Mouse (Mus musculus): ENCODE results near the gene Klhdc8a. TPM values are rescaled to one million over a fixed set of nuclear protein-coding genes. Genes with fewer than 3 reads are reported as not detected.
"Not testable (repeated sequence)": the region's sequence is repeated elsewhere in the genome, so short reads cannot be mapped to it uniquely, and the experiment has no call there.

Klhdc8a gene
- polyA plus RNA-seq, 1 experiment, result 29.6 TPM

- H3K27ac ChIP-seq (ENCODE audit: insufficient read depth, low read length), result no peak overlapping the region
- no peak for DNase-seq
- no peak overlapping the region for H3K4me3 ChIP-seq (replicated peaks; ENCODE audit: insufficient read depth, low read depth, low read length)
- no peaks in the 10 kb centered on the region for H3K27me3 ChIP-seq (ENCODE audit: control insufficient read depth, insufficient read depth, low read length)
- no peaks in the 10 kb centered on the region for H3K4me1 ChIP-seq (ENCODE audit: control insufficient read depth, insufficient read depth, low read length)
- WGBS, result 66% methylated on average over 8 of the region's 8 CpGs
- TF ChIP-seq CTCF (IDR thresholded peaks at IDR 0.05; ENCODE audit: borderline replicate concordance, insufficient read depth, low read depth, low read length), result no peak
- no peak for TF ChIP-seq POLR2A (IDR thresholded peaks at IDR 0.05; ENCODE audit: borderline replicate concordance, insufficient read depth, low read length)
Measured at GRCm38 (mm10) chr1:132266791-132267557, 31.5 kb upstream of the Klhdc8a start.

- Histone ChIP-seq H3K27ac (ENCODE audit: insufficient read depth, low read length) (no peak overlapping the region), H3K4me1 (ENCODE audit: control insufficient read depth, insufficient read depth, low read length) (no peaks in the 10 kb centered on the region), H3K4me3 (replicated peaks; ENCODE audit: insufficient read depth, low read depth, low read length) (no peak overlapping the region), H3K27me3 (ENCODE audit: control insufficient read depth, insufficient read depth, low read length) (no peaks in the 10 kb centered on the region)
- TF ChIP-seq POLR2A (IDR thresholded peaks at IDR 0.05; ENCODE audit: borderline replicate concordance, insufficient read depth, low read length) (no peak), CTCF (IDR thresholded peaks at IDR 0.05; ENCODE audit: borderline replicate concordance, insufficient read depth, low read depth, low read length) (no peak)
- no peak for DNase-seq
- 64% methylated on average over 2 of the region's 2 CpGs for WGBS
Measured at GRCm38 (mm10) chr1:132267959-132268358, 30.5 kb upstream of the Klhdc8a start.

GRCm38 (mm10) chr1:132268418-132269060 lies 29.9 kb upstream of the Klhdc8a start:
- TF ChIP-seq POLR2A (IDR thresholded peaks at IDR 0.05; ENCODE audit: borderline replicate concordance, insufficient read depth, low read length), result no peak
- no peak for TF ChIP-seq CTCF (IDR thresholded peaks at IDR 0.05; ENCODE audit: borderline replicate concordance, insufficient read depth, low read depth, low read length)
- Histone ChIP-seq H3K4me1 (ENCODE audit: control insufficient read depth, insufficient read depth, low read length) (no peaks in the 10 kb centered on the region), H3K27ac (ENCODE audit: insufficient read depth, low read length) (no peak overlapping the region), H3K27me3 (ENCODE audit: control insufficient read depth, insufficient read depth, low read length) (no peaks in the 10 kb centered on the region), H3K4me3 (replicated peaks; ENCODE audit: insufficient read depth, low read depth, low read length) (no peak overlapping the region)
- no peak for DNase-seq
- WGBS, result 78% methylated on average over 7 of the region's 7 CpGs

GRCm38 (mm10) chr1:132271237-132271636 lies 27.2 kb upstream of the Klhdc8a start:
- no peak for DNase-seq
- H3K27ac ChIP-seq (ENCODE audit: insufficient read depth, low read length), result no peak overlapping the region
- no peak overlapping the region for H3K4me3 ChIP-seq (replicated peaks; ENCODE audit: insufficient read depth, low read depth, low read length)
- TF ChIP-seq CTCF (IDR thresholded peaks at IDR 0.05; ENCODE audit: borderline replicate concordance, insufficient read depth, low read depth, low read length), result no peak
- no peak for TF ChIP-seq POLR2A (IDR thresholded peaks at IDR 0.05; ENCODE audit: borderline replicate concordance, insufficient read depth, low read length)
- WGBS, result 69% methylated on average over 3 of the region's 3 CpGs
- H3K4me1 ChIP-seq (ENCODE audit: control insufficient read depth, insufficient read depth, low read length), result no peaks in the 10 kb centered on the region
- H3K27me3 ChIP-seq (ENCODE audit: control insufficient read depth, insufficient read depth, low read length), result no peaks in the 10 kb centered on the region

- no peak for DNase-seq
- H3K4me3 ChIP-seq (replicated peaks; ENCODE audit: insufficient read depth, low read depth, low read length), result no peak overlapping the region
- no peaks in the 10 kb centered on the region for H3K27me3 ChIP-seq (ENCODE audit: control insufficient read depth, insufficient read depth, low read length)
- no peak overlapping the region for H3K27ac ChIP-seq (ENCODE audit: insufficient read depth, low read length)
- no peaks in the 10 kb centered on the region for H3K4me1 ChIP-seq (ENCODE audit: control insufficient read depth, insufficient read depth, low read length)
- 86% methylated on average over 3 of the region's 3 CpGs for WGBS
- TF ChIP-seq POLR2A (IDR thresholded peaks at IDR 0.05; ENCODE audit: borderline replicate concordance, insufficient read depth, low read length), result no peak
Measured at GRCm38 (mm10) chr1:132276694-132277093, 21.7 kb upstream of the Klhdc8a start.

- Histone ChIP-seq H3K4me1 (ENCODE audit: control insufficient read depth, insufficient read depth, low read length) (no peaks in the 10 kb centered on the region), H3K27me3 (ENCODE audit: control insufficient read depth, insufficient read depth, low read length) (no peaks in the 10 kb centered on the region), H3K4me3 (replicated peaks; ENCODE audit: insufficient read depth, low read depth, low read length) (no peak overlapping the region), H3K27ac (ENCODE audit: insufficient read depth, low read length) (no peak overlapping the region)
- TF ChIP-seq POLR2A (IDR thresholded peaks at IDR 0.05; ENCODE audit: borderline replicate concordance, insufficient read depth, low read length) (no peak), CTCF (IDR thresholded peaks at IDR 0.05; ENCODE audit: borderline replicate concordance, insufficient read depth, low read depth, low read length) (no peak)
- WGBS, result 76% methylated on average over 6 of the region's 6 CpGs
- DNase-seq, result no peak
Measured at GRCm38 (mm10) chr1:132277124-132277523, 21.3 kb upstream of the Klhdc8a start.

GRCm38 (mm10) chr1:132280636-132281035 lies 17.8 kb upstream of the Klhdc8a start:
- DNase-seq; H3K4me1 ChIP-seq (ENCODE audit: control insufficient read depth, insufficient read depth, low read length); H3K27me3 ChIP-seq (ENCODE audit: control insufficient read depth, insufficient read depth, low read length); H3K27ac ChIP-seq (ENCODE audit: insufficient read depth, low read length); H3K4me3 ChIP-seq (replicated peaks; ENCODE audit: insufficient read depth, low read depth, low read length): not testable (repeated sequence)
- 81% methylated on average over 6 of the region's 6 CpGs for WGBS

GRCm38 (mm10) chr1:132281523-132282176 lies 16.8 kb upstream of the Klhdc8a start:
- DNase-seq, result no peak

More at GRCm38 (mm10) chr1:132281523-132282176, 16.8 kb upstream of the Klhdc8a start:
- H3K27ac ChIP-seq (ENCODE audit: insufficient read depth, low read length), result no peak overlapping the region
- TF ChIP-seq CTCF (IDR thresholded peaks at IDR 0.05; ENCODE audit: borderline replicate concordance, insufficient read depth, low read depth, low read length), result no peak
- no peak for TF ChIP-seq POLR2A (IDR thresholded peaks at IDR 0.05; ENCODE audit: borderline replicate concordance, insufficient read depth, low read length)
- no peaks in the 10 kb centered on the region for H3K4me1 ChIP-seq (ENCODE audit: control insufficient read depth, insufficient read depth, low read length)
- H3K4me3 ChIP-seq (replicated peaks; ENCODE audit: insufficient read depth, low read depth, low read length), result no peak overlapping the region
- no peaks in the 10 kb centered on the region for H3K27me3 ChIP-seq (ENCODE audit: control insufficient read depth, insufficient read depth, low read length)
- 43% methylated on average over 8 of the region's 8 CpGs for WGBS
